Mouse (Mus musculus) bone marrow, adult 2 months (tissue): ENCODE results near the gene Mrpl34.

ENCODE experiments used
- CTCF ChIP-seq: fragments of 200-500 bp; IDR thresholded peaks from 2 replicates; pipeline ENCODE4 v1.5.1; 2011; ENCODE audit warnings: low read length, control low read depth; ENCODE audit not compliant: control insufficient read depth, insufficient read depth
- POLR2A ChIP-seq: fragments of 200-500 bp; IDR thresholded peaks from 2 replicates; pipeline ENCODE4 v1.6.1; 2011; ENCODE audit warnings: low read depth, mild to moderate bottlenecking, control low read depth, low read length, borderline replicate concordance; ENCODE audit not compliant: control insufficient read depth

GRCm38 (mm10) chr8:71474785-71475701 is 10.3 kb downstream of the Mrpl34 start:
- TF ChIP-seq CTCF (no peak), POLR2A (no peak)
